Mouse (Mus musculus) liver, embryonic 11.5 days (tissue): ENCODE measurements around the gene Olfr643. TPM values are rescaled to one million over a fixed set of nuclear protein-coding genes. Genes with fewer than 3 reads are reported as not detected.

Experiments
- ATAC-seq: fragments of 200-750 bp; cut with Nextera tagmentation; replicated peaks from 2 replicates; pipeline ENCODE4 v1.8.0; 2017; ENCODE audit warnings: moderate number of reproducible peaks, mild to moderate bottlenecking, moderate TSS enrichment, moderate library complexity; ENCODE audit not compliant: low FRiP score
- DNase-seq: peaks from one replicate; pipeline ENCODE4 v3.0.0-alpha.2; 2017; ENCODE audit warnings: low spot score
- H3K27ac ChIP-seq: fragments of 300-500 bp; sonication (generic); 2 replicates; pipeline ENCODE4 v1.5.1; 2014; ENCODE audit warnings: mild to moderate bottlenecking, low read depth, low read length, control low read depth
- H3K27me3 ChIP-seq: fragments of 300-500 bp; sonication (generic); replicated peaks from 2 replicates; pipeline ENCODE4 v1.6.1; 2014; ENCODE audit warnings: low read length, mixed read lengths; ENCODE audit not compliant: control insufficient read depth, insufficient read depth
- H3K36me3 ChIP-seq: fragments of 300-500 bp; sonication (generic); 2 replicates; pipeline ENCODE4 v1.6.1; 2014; ENCODE audit warnings: mild to moderate bottlenecking, low read length, moderate library complexity, mixed read lengths; ENCODE audit not compliant: control insufficient read depth, insufficient read depth
- H3K4me1 ChIP-seq: fragments of 300-500 bp; sonication (generic); replicated peaks from 2 replicates; pipeline ENCODE4 v1.6.1; 2014; ENCODE audit warnings: low read length, mixed read lengths; ENCODE audit not compliant: control insufficient read depth, insufficient read depth
- H3K4me2 ChIP-seq: fragments of 300-500 bp; sonication (generic); 2 replicates; pipeline ENCODE4 v1.6.1; 2014; ENCODE audit warnings: mild to moderate bottlenecking, control low read depth, moderate library complexity
- H3K4me3 ChIP-seq: fragments of 300-500 bp; sonication (generic); 2 replicates; pipeline ENCODE4 v1.5.1; 2014; ENCODE audit warnings: low read depth, low read length, control low read depth
- H3K9ac ChIP-seq: fragments of 300-500 bp; sonication (generic); 2 replicates; pipeline ENCODE4 v1.6.1; 2014; ENCODE audit warnings: low read depth, low read length, control low read depth
- H3K9me3 ChIP-seq: fragments of 300-500 bp; sonication (generic); 2 replicates; pipeline ENCODE4 v1.6.1; 2016; ENCODE audit warnings: low read length, inconsistent platforms, mixed read lengths; ENCODE audit not compliant: control insufficient read depth
- WGBS: fragments of 180-500 bp; shearing (Covaris S2); extraction: QIAGEN DNeasy Blood & Tissue Kit; methylation state at CpG from one replicate; pipeline ENCODE4 v1.1.7; 2014; 5-methylcytosine and 5-hydroxymethylcytosine counted together
- polyA plus RNA-seq: library from polyadenylated mRNA; unstranded; fragments of >200 nt; fragmentation: Nextera tagmentation; extraction: Ambion mirVana; gene quantifications from 2 replicates; pipeline ENCODE4 v1.2.1, GENCODE M21; 2014

Olfr643 gene
- polyA plus RNA-seq, 1 experiment from 2014 or later: not detected

DNA sequence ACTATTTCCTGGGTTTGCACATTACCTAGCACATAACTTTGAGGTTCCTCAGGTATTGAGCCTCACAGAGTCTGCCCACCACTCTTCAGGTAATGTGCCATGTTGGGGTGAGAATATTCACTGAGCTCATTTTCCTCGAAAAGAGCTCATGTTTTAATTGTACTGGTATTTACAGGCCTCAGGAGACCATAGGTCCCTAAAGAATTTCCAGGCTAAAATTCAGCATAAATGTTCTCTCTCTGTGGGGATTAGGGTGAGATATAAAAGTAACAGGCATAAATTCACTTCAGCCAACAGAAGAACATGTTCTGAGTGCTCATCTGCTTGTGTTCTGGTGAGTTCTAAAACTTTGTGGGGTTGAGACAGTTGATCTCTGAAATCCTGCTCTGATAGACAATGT lies 102.1 kb downstream of the Olfr643 start, which contains the start of gene Olfr641:
TSS of gene Olfr641 (plus strand) at position 301 of the 400 bp plus-strand sequence.
- H3K27ac ChIP-seq: no peak within 1 kb of the TSS
- H3K27me3 ChIP-seq: no peaks in the 10 kb centered on the region
- no peak within 1 kb of the TSS for H3K9ac ChIP-seq
- H3K4me3 ChIP-seq: no peak within 1 kb of the TSS
- no peaks in the 10 kb centered on the region for H3K9me3 ChIP-seq
- DNase-seq (no peak), ATAC-seq (no peak)
- WGBS: 63% methylated on average over 1 of the region's 1 CpGs
- H3K4me2 ChIP-seq: no peak within 1 kb of the TSS
- H3K4me1 ChIP-seq: no peaks in the 10 kb centered on the region
- no peaks in the 10 kb centered on the region for H3K36me3 ChIP-seq

GRCm38 (mm10) chr7:104026978-104027377 lies 110.2 kb downstream of the Olfr643 start:
- no peak for DNase-seq
- WGBS: 81% methylated on average over 3 of the region's 3 CpGs
- Histone ChIP-seq H3K9ac (no peak overlapping the region), H3K36me3 (no peaks in the 10 kb centered on the region), H3K4me1 (no peaks in the 10 kb centered on the region), H3K4me2 (no peak overlapping the region), H3K27ac (no peak overlapping the region), H3K9me3 (no peaks in the 10 kb centered on the region), H3K4me3 (no peak overlapping the region), H3K27me3 (no peaks in the 10 kb centered on the region)
- ATAC-seq: no peak

GRCm38 (mm10) chr7:104025473-104025872 lies 111.7 kb downstream of the Olfr643 start, which contains the start of gene Olfr640:
Gene Olfr640 (minus strand): TSS chr7:104025573.
- H3K4me2 ChIP-seq: no peak within 1 kb of the TSS
- H3K27ac ChIP-seq: no peak within 1 kb of the TSS
- 73% methylated on average over 6 of the region's 6 CpGs for WGBS

DNA sequence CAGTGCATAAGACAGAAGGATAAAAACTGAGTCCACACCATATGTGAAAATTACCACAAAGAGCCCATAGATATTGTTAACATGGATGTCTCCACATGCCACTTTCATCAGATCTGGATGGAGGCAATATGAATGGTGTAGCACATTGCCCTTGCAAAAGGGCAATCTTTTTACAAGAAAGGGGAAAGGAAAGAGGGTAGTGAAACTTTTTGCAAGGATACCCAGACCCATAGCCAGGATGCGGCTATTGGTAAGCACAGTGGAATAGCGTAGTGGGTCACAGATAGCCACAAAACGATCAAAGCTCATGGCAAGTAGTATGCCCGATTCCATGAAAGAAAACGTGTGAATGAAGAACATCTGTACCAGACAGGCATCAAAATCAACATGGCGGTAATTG lies 115.6 kb downstream of the Olfr643 start:
- Histone ChIP-seq H3K27me3 (no peaks in the 10 kb centered on the region), H3K9ac (no peak overlapping the region), H3K4me3 (no peak overlapping the region), H3K9me3 (no peaks in the 10 kb centered on the region), H3K36me3 (no peaks in the 10 kb centered on the region), H3K4me1 (no peaks in the 10 kb centered on the region), H3K27ac (no peak overlapping the region), H3K4me2 (no peak overlapping the region)
- 83% methylated on average over 6 of the region's 6 CpGs for WGBS
- DNase-seq (no peak), ATAC-seq (no peak)

More at GRCm38 (mm10) chr7:104025473-104025872, 111.7 kb downstream of the Olfr643 start, which contains the start of gene Olfr640:
- ATAC-seq (no peak), DNase-seq (no peak)
- Histone ChIP-seq H3K36me3 (no peaks in the 10 kb centered on the region), H3K9me3 (no peaks in the 10 kb centered on the region), H3K27me3 (no peaks in the 10 kb centered on the region), H3K4me1 (no peaks in the 10 kb centered on the region), H3K9ac (no peak within 1 kb of the TSS), H3K4me3 (no peak within 1 kb of the TSS)

DNA sequence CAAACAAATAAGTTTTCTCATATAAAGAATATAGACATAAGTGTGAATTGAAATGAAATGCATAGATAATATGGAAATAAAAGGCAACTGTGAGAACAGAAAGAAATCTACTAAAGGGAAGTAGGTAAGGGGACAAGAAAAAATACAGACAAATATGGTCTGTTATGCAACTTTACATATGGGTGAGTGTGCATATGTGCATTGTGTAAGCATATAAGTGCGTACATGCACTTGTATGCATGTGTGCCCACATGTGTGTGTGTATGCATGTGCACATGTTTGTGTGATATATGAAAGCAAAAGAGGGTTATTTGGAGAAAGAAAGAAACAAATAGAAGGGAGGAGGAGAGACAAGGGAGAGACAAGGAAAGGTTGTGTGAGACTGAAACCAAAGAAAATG lies 118.3 kb downstream of the Olfr643 start:
- Histone ChIP-seq H3K4me2 (no peak overlapping the region), H3K9ac (no peak overlapping the region), H3K27ac (no peak overlapping the region), H3K4me3 (no peak overlapping the region), H3K27me3 (no peaks in the 10 kb centered on the region), H3K36me3 (no peaks in the 10 kb centered on the region), H3K9me3 (no peaks in the 10 kb centered on the region), H3K4me1 (no peaks in the 10 kb centered on the region)
- 74% methylated on average over 1 of the region's 1 CpGs for WGBS
- DNase-seq (no peak), ATAC-seq (no peak)

GRCm38 (mm10) chr7:104017203-104017602 lies 120.0 kb downstream of the Olfr643 start, which contains the start of gene Olfr639:
Gene Olfr639 (minus strand): TSS chr7:104017303.
- Histone ChIP-seq H3K9me3 (no peaks in the 10 kb centered on the region), H3K4me1 (no peaks in the 10 kb centered on the region), H3K4me3 (no peak within 1 kb of the TSS), H3K36me3 (no peaks in the 10 kb centered on the region), H3K4me2 (no peak within 1 kb of the TSS), H3K27ac (no peak within 1 kb of the TSS), H3K9ac (no peak within 1 kb of the TSS), H3K27me3 (no peaks in the 10 kb centered on the region)
- DNase-seq: no peak
- ATAC-seq: no peak

DNA sequence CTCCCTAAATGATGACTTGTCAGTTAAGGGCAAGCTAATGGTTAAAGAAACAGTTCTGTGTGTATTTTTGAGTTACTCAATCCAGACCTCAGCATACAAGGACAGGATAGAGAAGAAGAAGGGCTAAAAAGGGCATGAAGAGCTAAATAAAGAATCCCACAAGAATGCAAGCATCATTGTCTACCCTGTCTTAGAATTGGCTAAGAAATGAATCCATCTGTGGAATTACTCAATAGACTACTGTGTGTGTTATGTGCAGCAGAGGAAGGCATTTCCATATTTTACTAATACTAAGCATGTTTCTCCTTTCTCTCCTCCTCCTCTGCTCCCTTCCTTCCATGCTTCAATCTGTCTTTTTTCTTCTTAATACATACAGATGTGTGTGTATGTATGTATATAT lies 138.1 kb downstream of the Olfr643 start:
- H3K27ac ChIP-seq: no peak overlapping the region
- no peak overlapping the region for H3K4me3 ChIP-seq
- H3K4me2 ChIP-seq: no peak overlapping the region
- H3K9ac ChIP-seq: no peak overlapping the region
- no peaks in the 10 kb centered on the region for H3K9me3 ChIP-seq
- H3K36me3 ChIP-seq: no peaks in the 10 kb centered on the region
- ATAC-seq (no peak), DNase-seq (no peak)
- H3K4me1 ChIP-seq: no peaks in the 10 kb centered on the region
- no peaks in the 10 kb centered on the region for H3K27me3 ChIP-seq

DNA sequence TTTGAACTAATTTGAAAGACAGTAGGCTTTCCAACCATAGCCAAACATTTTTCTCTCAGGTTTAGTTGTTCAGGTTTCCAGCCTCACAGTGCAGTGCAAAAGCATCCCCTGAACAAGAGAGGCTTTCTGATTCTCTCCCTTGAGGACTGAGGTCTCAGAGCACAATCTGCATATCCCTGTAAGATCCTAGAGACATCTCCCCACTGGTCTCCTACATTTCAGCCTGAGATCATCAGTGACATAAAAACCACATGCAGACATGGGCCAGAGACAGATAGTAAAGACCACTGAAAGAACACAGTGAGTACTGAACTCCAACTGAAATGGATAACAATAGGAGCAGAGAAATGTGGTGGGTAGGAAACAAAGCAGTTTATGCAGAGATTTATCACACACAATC lies 138.8 kb downstream of the Olfr643 start, which contains the start of gene Olfr638:
TSS of gene Olfr638 (plus strand) at position 301 of the 400 bp plus-strand sequence.
- Histone ChIP-seq H3K36me3 (no peaks in the 10 kb centered on the region), H3K9me3 (no peaks in the 10 kb centered on the region), H3K4me1 (no peaks in the 10 kb centered on the region), H3K27me3 (no peaks in the 10 kb centered on the region), H3K4me3 (no peak within 1 kb of the TSS), H3K27ac (no peak within 1 kb of the TSS), H3K9ac (no peak within 1 kb of the TSS), H3K4me2 (no peak within 1 kb of the TSS)
- ATAC-seq (no peak), DNase-seq (no peak)

DNA sequence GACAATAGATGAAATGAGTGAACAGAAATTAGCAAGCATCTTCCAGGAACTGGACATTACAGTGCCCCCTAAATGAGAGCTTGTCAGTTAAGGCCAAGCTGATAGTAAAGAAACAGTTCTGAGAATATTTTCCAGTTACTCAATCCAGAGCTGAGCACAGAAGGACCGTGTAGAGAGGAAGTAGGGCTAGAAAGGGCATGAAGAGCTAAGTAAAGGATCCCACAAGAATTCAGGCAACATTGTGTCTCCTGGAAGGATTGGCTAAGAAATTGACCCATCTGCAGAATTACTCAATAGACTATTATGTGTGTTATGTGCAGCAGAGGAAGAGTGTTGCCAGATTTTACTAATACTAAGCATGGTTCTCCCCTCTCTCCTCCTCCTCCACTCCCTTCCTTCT lies 165.4 kb downstream of the Olfr643 start:
- 44% methylated on average over 1 of the region's 1 CpGs for WGBS
- H3K4me2 ChIP-seq: no peak overlapping the region
- H3K9ac ChIP-seq: no peak overlapping the region
- H3K4me3 ChIP-seq: no peak overlapping the region
- DNase-seq (no peak), ATAC-seq (no peak)
- H3K27me3 ChIP-seq: no peaks in the 10 kb centered on the region
- H3K4me1 ChIP-seq: no peaks in the 10 kb centered on the region
- H3K36me3 ChIP-seq: no peaks in the 10 kb centered on the region
- no peaks in the 10 kb centered on the region for H3K9me3 ChIP-seq
- no peak overlapping the region for H3K27ac ChIP-seq
